Mouse (Mus musculus): ENCODE data around the gene Kcnmb2. TPM values are rescaled to one million over a fixed set of nuclear protein-coding genes. Genes with fewer than 3 reads are reported as not detected.
A peak's percentile ranks its signal among the peaks of the same experiment; 100 is the strongest.

Gene Kcnmb2
- polyA plus RNA-seq, 1 experiment from 2014 or later: 6.5 TPM

DNA sequence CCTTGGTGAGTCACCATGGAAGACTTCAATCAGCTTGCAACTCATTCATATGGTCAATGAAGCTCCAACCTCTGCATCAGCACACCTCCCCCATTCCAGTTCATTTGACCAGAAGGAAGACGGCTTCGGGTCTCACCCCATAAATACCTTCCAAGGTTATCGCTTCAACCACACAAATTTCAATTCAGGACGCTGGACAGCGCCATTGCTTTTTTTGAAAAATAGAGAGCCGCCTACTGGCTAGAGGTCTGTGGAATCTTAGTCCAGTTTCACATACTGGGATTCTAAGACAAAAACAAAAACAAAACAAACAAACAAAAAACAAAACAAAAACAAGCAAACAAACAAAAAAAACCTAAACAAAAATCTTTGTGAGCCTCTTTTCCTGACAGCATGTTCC, 39.2 kb downstream of the Kcnmb2 start:
- H3K4me2 ChIP-seq (replicated peaks): no peak overlapping the region
- H3K9ac ChIP-seq (replicated peaks): no peak overlapping the region
- H3K27me3 ChIP-seq: no peaks in the 10 kb centered on the region
- no peaks in the 10 kb centered on the region for H3K9me3 ChIP-seq
- WGBS: 34% methylated on average over 6 of the region's 6 CpGs
- no peaks in the 10 kb centered on the region for H3K4me1 ChIP-seq (replicated peaks)
- H3K36me3 ChIP-seq: no peaks in the 10 kb centered on the region
- no peak overlapping the region for H3K4me3 ChIP-seq (replicated peaks)
- H3K27ac ChIP-seq: no peak overlapping the region
- no peak for ATAC-seq

DNA sequence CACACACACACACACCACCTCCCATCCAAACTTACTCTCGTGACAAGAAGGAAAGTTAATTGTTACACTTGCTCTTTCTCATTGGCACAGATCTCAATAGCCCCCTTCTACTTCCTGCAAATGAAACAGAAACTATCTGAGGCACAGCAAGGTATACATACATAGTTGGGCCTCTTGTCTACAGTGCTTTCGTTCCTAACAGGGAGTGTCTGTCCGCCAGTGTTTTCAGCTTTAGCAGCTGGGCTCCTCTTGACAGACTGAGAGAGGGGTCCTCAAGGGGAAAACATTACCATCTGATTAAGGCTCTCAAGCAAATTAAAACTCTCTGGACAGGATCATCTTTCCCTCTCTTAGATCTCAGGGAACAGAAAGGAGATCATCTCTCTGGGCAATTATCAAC, 51.9 kb downstream of the Kcnmb2 start:
- no peaks in the 10 kb centered on the region for H3K27me3 ChIP-seq
- no peak overlapping the region for H3K9ac ChIP-seq (replicated peaks)
- no peaks in the 10 kb centered on the region for H3K36me3 ChIP-seq
- no peak for ATAC-seq
- no peak overlapping the region for H3K4me2 ChIP-seq (replicated peaks)
- no peak overlapping the region for H3K27ac ChIP-seq
- no peaks in the 10 kb centered on the region for H3K9me3 ChIP-seq
- H3K4me1 ChIP-seq (replicated peaks): peaks cover 8% of the 10 kb centered on the region; the same call in 1 of the 2 replicates
- 58% methylated on average over 3 of the region's 3 CpGs for WGBS
- no peak overlapping the region for H3K4me3 ChIP-seq (replicated peaks)

DNA sequence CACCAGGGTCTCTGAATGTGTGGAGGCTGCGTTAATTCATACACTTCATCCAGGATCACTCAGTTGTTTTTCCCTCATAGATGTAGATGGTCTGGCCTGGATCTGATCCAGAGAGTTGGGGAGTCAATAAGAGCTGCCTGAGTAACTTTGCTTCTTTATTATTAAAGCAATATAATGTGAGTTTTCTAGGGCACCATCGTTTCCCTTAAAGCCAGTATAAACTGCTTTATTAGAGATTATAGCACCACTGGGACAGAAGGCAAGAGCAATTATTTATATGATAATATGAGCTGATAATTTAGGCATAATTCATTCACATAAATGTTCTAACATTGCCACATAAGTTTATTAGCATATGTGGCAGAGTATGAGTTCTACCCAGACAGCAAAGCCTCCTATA, 52.7 kb downstream of the Kcnmb2 start:
- Histone ChIP-seq H3K4me2 (replicated peaks) (no peak overlapping the region), H3K36me3 (no peaks in the 10 kb centered on the region), H3K27ac (no peak overlapping the region; the same call in 1 of the 2 replicates), H3K4me1 (replicated peaks) (peaks cover 8% of the 10 kb centered on the region; the same call in 1 of the 2 replicates), H3K9ac (replicated peaks) (no peak overlapping the region), H3K27me3 (no peaks in the 10 kb centered on the region), H3K4me3 (replicated peaks) (no peak overlapping the region), H3K9me3 (no peaks in the 10 kb centered on the region)
- no peak for ATAC-seq
- 76% methylated on average over 2 of the region's 2 CpGs for WGBS

DNA sequence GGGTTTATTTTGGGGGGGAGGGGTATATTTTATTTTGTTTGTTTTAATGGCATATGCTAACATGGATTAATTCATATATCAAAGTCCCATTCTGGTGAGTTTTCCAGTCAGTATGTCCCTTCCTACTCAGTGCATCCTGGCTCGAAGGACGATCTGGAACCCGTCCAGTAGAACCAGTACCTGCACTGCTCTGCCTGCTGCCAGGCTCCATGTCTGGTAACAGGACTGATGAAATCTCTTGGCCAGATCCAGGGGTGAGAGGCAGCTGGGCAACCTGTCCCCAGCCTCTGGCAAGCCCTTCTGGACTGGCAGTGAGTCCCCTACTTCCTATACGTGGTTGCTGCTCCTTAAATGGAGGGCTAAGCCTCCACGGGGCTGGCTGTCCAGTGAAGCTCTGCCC, 57.5 kb downstream of the Kcnmb2 start:
- no peaks in the 10 kb centered on the region for H3K9me3 ChIP-seq
- ATAC-seq: no peak
- H3K27ac ChIP-seq: no peak overlapping the region
- H3K36me3 ChIP-seq: no peaks in the 10 kb centered on the region
- 0 out of 2 replicates have a peak, but pooled peaks cover 10% of the 10 kb centered on the region for H3K4me1 ChIP-seq (replicated peaks)
- H3K4me2 ChIP-seq (replicated peaks): no peak overlapping the region
- H3K27me3 ChIP-seq: no peaks in the 10 kb centered on the region
- H3K4me3 ChIP-seq (replicated peaks): no peak overlapping the region
- H3K9ac ChIP-seq (replicated peaks): no peak overlapping the region
- WGBS: 72% methylated on average over 5 of the region's 5 CpGs

DNA sequence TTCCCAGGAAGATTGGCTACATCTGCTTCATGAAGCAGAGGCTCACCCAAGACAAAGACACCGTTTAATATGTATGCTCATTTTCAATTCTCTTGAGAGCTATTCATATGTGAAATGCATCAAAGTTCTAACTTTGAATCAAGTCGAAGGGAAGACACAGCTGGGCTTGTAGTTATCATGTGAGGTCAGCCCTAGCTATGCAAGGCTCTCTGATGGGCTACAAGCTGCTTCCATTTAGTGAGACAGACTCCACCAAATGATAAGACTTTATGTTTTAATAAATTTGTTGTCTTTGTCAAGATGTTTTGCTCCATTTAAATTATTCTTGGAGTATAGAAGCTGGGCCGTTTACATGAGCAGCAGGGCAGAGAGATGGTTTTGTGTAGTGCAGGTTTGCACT, 58.9 kb downstream of the Kcnmb2 start:
- H3K9me3 ChIP-seq: no peaks in the 10 kb centered on the region
- no peak overlapping the region for H3K4me2 ChIP-seq (replicated peaks)
- 0 out of 2 replicates have a peak, but pooled peaks cover 9% of the 10 kb centered on the region for H3K4me1 ChIP-seq (replicated peaks)
- WGBS: 48% methylated on average over 3 of the region's 3 CpGs
- no peak for ATAC-seq
- no peak overlapping the region for H3K4me3 ChIP-seq (replicated peaks)
- H3K27me3 ChIP-seq: no peaks in the 10 kb centered on the region
- no peaks in the 10 kb centered on the region for H3K36me3 ChIP-seq
- no peak overlapping the region for H3K9ac ChIP-seq (replicated peaks)
- H3K27ac ChIP-seq: 0 out of 2 replicates have a peak overlapping the region, but pooled peaks have one; percentile 2

DNA sequence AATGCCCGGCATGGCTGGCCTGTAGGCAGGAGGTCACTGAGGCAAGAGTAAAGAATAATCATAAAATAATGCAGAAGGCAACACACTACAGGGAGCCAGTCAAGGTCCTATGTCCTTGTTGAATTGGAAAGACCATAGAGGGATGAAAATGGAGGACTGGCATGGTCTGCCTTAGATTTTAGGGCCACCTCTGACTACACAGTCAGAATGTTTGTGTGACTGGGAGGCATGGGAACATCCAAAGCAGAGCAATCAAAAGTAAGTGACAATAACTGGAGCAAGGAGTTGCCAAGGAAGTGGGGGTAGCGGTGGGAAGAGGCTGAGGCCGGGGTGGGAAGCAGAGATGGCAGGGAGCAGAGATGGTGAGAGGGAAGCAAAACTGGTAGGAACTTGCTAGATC, 60.8 kb downstream of the Kcnmb2 start:
- Histone ChIP-seq H3K4me3 (replicated peaks) (no peak overlapping the region), H3K36me3 (no peaks in the 10 kb centered on the region), H3K27ac (no peak overlapping the region), H3K9me3 (no peaks in the 10 kb centered on the region), H3K4me1 (replicated peaks) (peaks cover 12% of the 10 kb centered on the region; the same call in 1 of the 2 replicates), H3K4me2 (replicated peaks) (no peak overlapping the region), H3K27me3 (no peaks in the 10 kb centered on the region), H3K9ac (replicated peaks) (no peak overlapping the region)
- 97% methylated on average over 3 of the region's 3 CpGs for WGBS
- ATAC-seq: no peak

DNA sequence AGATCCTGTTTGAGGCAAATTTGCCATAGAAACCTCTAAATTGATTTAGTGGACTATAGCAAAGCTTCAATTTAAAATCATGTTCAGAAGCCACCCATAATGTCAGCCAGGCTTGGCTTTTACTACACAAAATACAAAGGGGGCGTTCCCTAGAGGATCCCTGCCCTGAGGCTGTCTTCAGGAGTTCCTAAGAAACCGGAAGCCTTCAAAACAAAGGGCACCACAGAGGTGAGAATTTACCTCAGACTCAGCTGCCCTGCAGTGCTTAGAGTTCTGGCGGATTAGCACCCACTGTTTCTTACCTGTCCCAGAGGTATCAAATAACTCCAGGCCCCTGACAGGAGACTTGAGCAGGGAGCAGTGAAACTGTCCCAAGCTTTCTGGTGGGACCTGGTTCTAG, 77.4 kb downstream of the Kcnmb2 start:
- WGBS: 25% methylated on average over 3 of the region's 3 CpGs
- Histone ChIP-seq H3K27me3 (no peaks in the 10 kb centered on the region), H3K4me1 (replicated peaks) (peaks cover 4% of the 10 kb centered on the region), H3K36me3 (no peaks in the 10 kb centered on the region), H3K4me3 (replicated peaks) (no peak overlapping the region), H3K9ac (replicated peaks) (no peak overlapping the region), H3K9me3 (no peaks in the 10 kb centered on the region), H3K27ac (no peak overlapping the region), H3K4me2 (replicated peaks) (no peak overlapping the region)
- no peak for ATAC-seq

DNA sequence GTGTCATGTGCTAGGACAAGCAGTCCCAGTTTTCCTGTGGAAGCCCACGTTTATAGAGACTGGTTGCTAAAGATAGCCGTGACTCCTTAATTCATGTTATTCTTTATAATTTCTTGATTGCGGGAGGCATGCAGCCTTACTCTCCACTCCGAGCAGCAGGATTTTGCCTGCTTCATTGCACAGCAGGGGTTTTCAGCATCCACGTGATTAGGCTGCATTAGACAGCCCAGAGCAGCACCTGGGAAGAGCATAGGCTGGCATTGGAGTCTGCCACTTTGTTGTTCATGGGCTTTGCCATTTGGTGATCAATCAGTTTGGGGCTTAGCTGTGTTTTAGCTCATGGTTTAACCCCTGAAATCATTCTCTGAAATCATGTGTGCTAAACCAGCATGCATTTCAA, 80.1 kb downstream of the Kcnmb2 start:
- H3K4me2 ChIP-seq (replicated peaks): no peak overlapping the region
- H3K36me3 ChIP-seq: no peaks in the 10 kb centered on the region
- H3K27me3 ChIP-seq: no peaks in the 10 kb centered on the region
- H3K4me3 ChIP-seq (replicated peaks): no peak overlapping the region
- ATAC-seq: peak; percentile 67; the same call in 1 of the 2 replicates
- 30% methylated on average over 5 of the region's 5 CpGs for WGBS
- H3K27ac ChIP-seq: no peak overlapping the region
- peaks cover 10% of the 10 kb centered on the region for H3K4me1 ChIP-seq (replicated peaks)
- H3K9me3 ChIP-seq: no peaks in the 10 kb centered on the region
- H3K9ac ChIP-seq (replicated peaks): no peak overlapping the region

DNA sequence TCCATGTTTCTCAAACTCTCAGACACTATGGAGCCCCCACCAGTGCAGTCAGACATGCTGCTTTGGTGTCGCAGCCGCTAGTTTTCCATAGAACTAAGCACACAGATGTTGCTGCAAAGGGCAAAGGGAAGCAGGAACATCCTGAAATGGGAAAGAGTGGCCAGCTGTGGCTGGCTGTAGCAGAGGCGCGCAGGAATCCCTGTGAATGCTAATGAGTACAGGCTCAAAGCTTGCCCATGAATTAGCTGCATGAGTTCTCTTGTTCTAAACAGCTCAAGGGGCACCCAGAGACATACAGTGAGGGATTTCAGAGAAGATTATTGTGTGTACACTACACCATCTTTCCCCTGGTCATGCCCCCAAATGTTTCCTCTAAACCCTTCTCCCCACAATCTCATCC, 82.8 kb downstream of the Kcnmb2 start:
- ATAC-seq: 0 out of 2 replicates have a peak, but pooled peaks have one; percentile 40
- Histone ChIP-seq H3K4me3 (replicated peaks) (no peak overlapping the region), H3K4me1 (replicated peaks) (peaks cover 10% of the 10 kb centered on the region), H3K9me3 (no peaks in the 10 kb centered on the region), H3K27me3 (no peaks in the 10 kb centered on the region), H3K36me3 (no peaks in the 10 kb centered on the region), H3K27ac (no peak overlapping the region), H3K9ac (replicated peaks) (no peak overlapping the region), H3K4me2 (replicated peaks) (no peak overlapping the region)
- WGBS: 67% methylated on average over 4 of the region's 4 CpGs

DNA sequence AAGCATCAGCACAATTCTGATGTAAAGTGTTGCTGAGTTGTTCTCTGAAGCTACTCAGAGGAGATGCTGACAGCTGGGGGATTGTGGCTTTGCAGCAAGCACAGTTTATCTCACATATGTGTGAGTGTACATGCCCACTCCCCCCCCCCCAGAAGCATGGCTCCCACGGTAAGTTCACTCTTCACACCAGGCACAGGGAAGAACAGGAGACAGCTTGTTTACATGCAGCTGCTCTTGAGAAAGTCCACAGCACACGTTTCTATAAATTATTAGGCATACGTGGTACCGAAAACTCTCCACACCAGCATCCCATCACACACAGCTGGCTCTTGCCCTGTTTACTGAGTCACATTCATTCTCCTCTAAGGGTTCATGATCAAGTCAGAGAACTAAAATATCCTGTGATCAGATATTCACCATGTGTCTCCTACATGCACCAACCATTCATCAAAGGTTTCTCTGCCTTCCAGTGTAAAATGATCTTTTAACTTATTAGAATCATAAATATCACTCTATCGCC, 89.3 kb downstream of the Kcnmb2 start:
- no peaks in the 10 kb centered on the region for H3K27me3 ChIP-seq
- H3K36me3 ChIP-seq: no peaks in the 10 kb centered on the region
- H3K4me3 ChIP-seq (replicated peaks): no peak overlapping the region
- no peak for ATAC-seq
- no peak overlapping the region for H3K27ac ChIP-seq
- WGBS: 81% methylated on average over 5 of the region's 5 CpGs
- no peaks in the 10 kb centered on the region for H3K9me3 ChIP-seq
- H3K4me1 ChIP-seq (replicated peaks): no peaks in the 10 kb centered on the region
- H3K4me2 ChIP-seq (replicated peaks): no peak overlapping the region
- no peak overlapping the region for H3K9ac ChIP-seq (replicated peaks)

DNA sequence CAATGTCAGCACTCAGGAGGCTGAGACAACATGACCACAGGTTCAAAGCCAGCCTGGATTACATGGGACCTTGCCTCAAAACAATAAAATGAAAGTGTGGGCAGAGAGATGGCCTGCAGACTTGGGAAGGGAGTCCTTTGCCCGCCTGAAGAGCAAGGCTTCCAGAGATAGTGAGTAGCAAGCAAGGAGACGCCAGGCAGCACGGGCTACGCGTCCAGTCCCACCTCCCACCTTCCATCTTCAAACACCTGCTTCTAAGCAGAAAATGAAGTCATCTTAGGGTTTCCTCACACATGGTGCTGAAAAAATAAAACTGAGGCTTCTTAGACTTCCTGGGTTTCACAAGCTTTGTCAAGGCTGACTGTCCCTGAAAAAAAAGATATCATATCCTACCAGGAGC, 109.3 kb downstream of the Kcnmb2 start:
- H3K36me3 ChIP-seq: no peaks in the 10 kb centered on the region
- no peak overlapping the region for H3K4me3 ChIP-seq (replicated peaks)
- H3K9ac ChIP-seq (replicated peaks): no peak overlapping the region
- H3K4me1 ChIP-seq (replicated peaks): no peaks in the 10 kb centered on the region
- H3K9me3 ChIP-seq: no peaks in the 10 kb centered on the region
- 87% methylated on average over 5 of the region's 5 CpGs for WGBS
- H3K27ac ChIP-seq: no peak overlapping the region
- no peaks in the 10 kb centered on the region for H3K27me3 ChIP-seq
- ATAC-seq: no peak
- no peak overlapping the region for H3K4me2 ChIP-seq (replicated peaks)

DNA sequence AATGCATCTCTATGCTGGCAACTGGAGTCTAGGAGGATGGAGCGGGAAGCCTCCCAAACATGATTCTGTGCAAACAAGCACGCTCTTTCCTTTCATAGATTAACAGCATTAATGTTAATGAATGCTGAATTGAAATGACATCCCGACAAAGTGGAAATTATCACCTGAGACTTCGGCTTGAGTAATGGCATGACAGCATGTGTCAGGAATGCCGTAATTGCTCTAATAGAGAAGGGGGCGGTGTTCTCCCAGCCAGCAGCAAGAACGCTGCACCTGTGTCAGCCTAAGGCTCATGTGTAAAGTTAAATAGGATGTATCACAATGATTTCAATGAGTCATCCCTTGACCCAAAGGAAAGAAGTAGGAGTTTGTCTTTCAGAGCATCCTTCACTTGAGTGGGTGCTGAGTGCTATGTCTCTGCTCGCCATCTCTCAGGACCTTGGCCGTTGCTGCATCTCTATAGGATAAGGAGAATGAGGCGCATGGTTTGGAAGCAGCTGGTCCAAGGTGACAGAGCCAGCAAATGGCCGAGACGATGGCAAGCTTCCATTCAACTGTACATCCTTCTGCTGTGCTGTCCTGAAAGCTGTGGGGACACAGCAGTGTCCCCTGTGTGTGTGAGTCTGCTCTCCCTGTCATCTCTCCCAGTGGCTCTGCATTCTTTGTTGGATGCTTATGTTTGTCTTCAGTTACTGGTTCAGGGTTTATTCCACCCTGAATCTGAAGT, 110.1 kb downstream of the Kcnmb2 start:
- no peak overlapping the region for H3K27ac ChIP-seq
- H3K36me3 ChIP-seq: no peaks in the 10 kb centered on the region
- no peaks in the 10 kb centered on the region for H3K9me3 ChIP-seq
- H3K4me2 ChIP-seq (replicated peaks): no peak overlapping the region
- 81% methylated on average over 12 of the region's 12 CpGs for WGBS
- ATAC-seq: 0 out of 2 replicates have a peak, but pooled peaks have one; percentile 14
- H3K4me1 ChIP-seq (replicated peaks): no peaks in the 10 kb centered on the region
- no peak overlapping the region for H3K4me3 ChIP-seq (replicated peaks)
- no peak overlapping the region for H3K9ac ChIP-seq (replicated peaks)
- no peaks in the 10 kb centered on the region for H3K27me3 ChIP-seq

All from midbrain, embryonic 13.5 days (tissue).